Mouse (Mus musculus) Patski (cell line): Measurements from ENCODE around the gene Gapdh. TPM values are rescaled to one million over a fixed set of nuclear protein-coding genes. Genes with fewer than 3 reads are reported as not detected.

ENCODE experiments used
- ATAC-seq: fragments of 100-300 bp; one replicate; pipeline ENCODE4 v1.8.0; 2021
- CTCF ChIA-PET: fragments of 350-600 bp; sonication (Branson Sonifier 250); formaldehyde crosslinking; loops from one replicate; lab custom pipeline; 2022; ENCODE audit warnings: inconsistent platforms; lab: Charles Lee
- POLR2A ChIA-PET: fragments of 350-600 bp; sonication (Branson Sonifier 250); formaldehyde crosslinking; loops from one replicate; lab custom pipeline; 2022; ENCODE audit warnings: antibody characterized with exemption, inconsistent platforms; lab: Charles Lee
- DNase-seq: peaks from one replicate; pipeline ENCODE4 v3.0.0-alpha.2; 2011; ENCODE audit warnings: low read depth, low spot score
- H3K27me3 ChIP-seq: fragments of 371-371 bp; one replicate; pipeline ENCODE4 v1.5.1; 2021
- CTCF ChIP-seq: fragments of 100-300 bp; IDR thresholded peaks from one replicate; pipeline ENCODE4 v1.5.1; 2021
- in situ Hi-C: fragments of 300-500 bp; cut with MboI; formaldehyde crosslinking; loops from 3 replicates; pipeline ENCODE4 v1.11.1; 2018; ENCODE audit warnings: low pct_unique_long_range_greater_than_20kb, mixed read lengths
- polyA plus RNA-seq: library from polyadenylated mRNA; unstranded; gene quantifications from one replicate; pipeline ENCODE4 v1.2.3, GENCODE M21; 2021

The Gapdh gene
- polyA plus RNA-seq, 1 experiment from 2014 or later: 889 TPM

GRCm38 (mm10) chr6:125153018-125153389 lies 13.3 kb downstream of the Gapdh start:
- H3K27me3 ChIP-seq: no peaks in the 10 kb centered on the region
- in situ Hi-C loops: no loop called here
- DNase-seq: no peak
- CTCF ChIA-PET: no interaction called here
- POLR2A ChIA-PET: no interaction called here
- ATAC-seq: no peak
- no peak for TF ChIP-seq CTCF

GRCm38 (mm10) chr6:125152212-125153017 lies 13.9 kb downstream of the Gapdh start:
- TF ChIP-seq CTCF: no peak
- CTCF ChIA-PET: no interaction called here
- POLR2A ChIA-PET: interaction anchor here (1.1 kb wide), 1 partner anchor 12 kb away, joined by 4 read pairs; no protein-coding TSS in a partner anchor
- no peaks in the 10 kb centered on the region for H3K27me3 ChIP-seq
- in situ Hi-C loops: no loop called here
- DNase-seq: no peak
- ATAC-seq: no peak

GRCm38 (mm10) chr6:125149569-125149950 lies 16.7 kb downstream of the Gapdh start:
- in situ Hi-C loops: no loop called here
- no peak for TF ChIP-seq CTCF
- H3K27me3 ChIP-seq: no peaks in the 10 kb centered on the region
- no peak for DNase-seq
- CTCF ChIA-PET: interaction anchor here (0.7 to 2.8 kb wide), 3 partner anchors 12 to 38 kb away, joined by 3 to 17 read pairs (median 10); no protein-coding TSS in a partner anchor
- no peak for ATAC-seq
- POLR2A ChIA-PET: interaction anchor here (0.9 to 1.3 kb wide), 2 partner anchors 15 to 79 kb away, joined by 3 read pairs; no protein-coding TSS in a partner anchor

- ATAC-seq (no peak), DNase-seq (no peak)
- H3K27me3 ChIP-seq: no peaks in the 10 kb centered on the region
- CTCF ChIA-PET: interaction anchor here (0.7 to 2.8 kb wide), 4 partner anchors 11 to 80 kb away, joined by 3 to 17 read pairs (median 6); no protein-coding TSS in a partner anchor
- POLR2A ChIA-PET: interaction anchor here (0.9 to 1.3 kb wide), 2 partner anchors 16 to 79 kb away, joined by 3 read pairs; no protein-coding TSS in a partner anchor
- in situ Hi-C loops: no loop called here
- no peak for TF ChIP-seq CTCF
Observed at GRCm38 (mm10) chr6:125148926-125149568, 17.2 kb downstream of the Gapdh start.

GRCm38 (mm10) chr6:125148251-125148925 lies 17.9 kb downstream of the Gapdh start:
- in situ Hi-C loops: no loop called here
- TF ChIP-seq CTCF: no peak
- ChIA-PET CTCF (interaction anchor here (1.1 to 2.8 kb wide), 3 partner anchors 11 to 81 kb away, joined by 3 to 17 read pairs (median 10); no protein-coding TSS in a partner anchor), POLR2A (interaction anchor here (0.9 to 1.3 kb wide), 3 partner anchors 12 to 80 kb away, joined by 3 to 5 read pairs (median 3); no protein-coding TSS in a partner anchor)
- H3K27me3 ChIP-seq: no peaks in the 10 kb centered on the region
- no peak for ATAC-seq
- no peak for DNase-seq

GRCm38 (mm10) chr6:125147329-125147728 lies 18.9 kb downstream of the Gapdh start:
- no peaks in the 10 kb centered on the region for H3K27me3 ChIP-seq
- ChIA-PET CTCF (interaction anchor here (0.8 to 1.0 kb wide), 3 partner anchors 12 to 125 kb away, joined by 3 to 5 read pairs (median 3); no protein-coding TSS in a partner anchor), POLR2A (interaction anchor here (1.3 kb wide), 1 partner anchor 13 kb away, joined by 5 read pairs; no protein-coding TSS in a partner anchor)
- DNase-seq (no peak), ATAC-seq (no peak)
- in situ Hi-C loops: no loop called here
- TF ChIP-seq CTCF: no peak

GRCm38 (mm10) chr6:125146797-125147196 lies 19.5 kb downstream of the Gapdh start:
- ATAC-seq (no peak), DNase-seq (no peak)
- ChIA-PET CTCF (interaction anchor here (1.0 kb wide), 1 partner anchor 14 kb away, joined by 5 read pairs; no protein-coding TSS in a partner anchor), POLR2A (interaction anchor here (0.6 kb wide), 1 partner anchor 86 kb away, joined by 4 read pairs; no protein-coding TSS in a partner anchor)
- H3K27me3 ChIP-seq: no peaks in the 10 kb centered on the region
- TF ChIP-seq CTCF: no peak
- in situ Hi-C loops: no loop called here

GRCm38 (mm10) chr6:125146148-125146547 lies 20.1 kb downstream of the Gapdh start:
- in situ Hi-C loops: no loop called here
- DNase-seq (no peak), ATAC-seq (no peak)
- no peak for TF ChIP-seq CTCF
- ChIA-PET POLR2A (interaction anchor here (0.6 kb wide), 1 partner anchor 87 kb away, joined by 4 read pairs; no protein-coding TSS in a partner anchor), CTCF (no interaction called here)
- no peaks in the 10 kb centered on the region for H3K27me3 ChIP-seq

GRCm38 (mm10) chr6:125145479-125145951 lies 20.8 kb downstream of the Gapdh start:
- H3K27me3 ChIP-seq: no peaks in the 10 kb centered on the region
- in situ Hi-C loops: no loop called here
- CTCF ChIA-PET: no interaction called here
- ATAC-seq (no peak), DNase-seq (no peak)
- POLR2A ChIA-PET: no interaction called here
- TF ChIP-seq CTCF: no peak

GRCm38 (mm10) chr6:125145001-125145400 lies 21.3 kb downstream of the Gapdh start, which contains the start of gene Iffo1:
Iffo1 (plus strand) TSS chr6:125145241.
- in situ Hi-C loops: no loop called here
- POLR2A ChIA-PET: no interaction called here
- TF ChIP-seq CTCF: no peak
- CTCF ChIA-PET: no interaction called here
- no peak for DNase-seq
- H3K27me3 ChIP-seq: no peaks in the 10 kb centered on the region
- peak; percentile 24 for ATAC-seq
